Mouse (Mus musculus) C2C12 (cell line): ENCODE results near the gene Fam167b.

Source experiments
- CTCF ChIP-seq: IDR thresholded peaks from one replicate; pipeline ENCODE4 v1.5.1; 2011; ENCODE audit not compliant: control insufficient read depth, insufficient read depth, insufficient read length
- FOSL1 ChIP-seq: IDR thresholded peaks from one replicate; pipeline ENCODE4 v1.8.0; 2011; ENCODE audit warnings: mild to moderate bottlenecking, low read length; ENCODE audit not compliant: poor library complexity, insufficient read depth, severe bottlenecking
- MAX ChIP-seq: IDR thresholded peaks from one replicate; pipeline ENCODE4 v1.6.1; 2011; ENCODE audit warnings: mild to moderate bottlenecking, control low read depth
- MYOG ChIP-seq: IDR thresholded peaks from one replicate; pipeline ENCODE4 v1.6.1; 2011; ENCODE audit not compliant: control insufficient read depth, insufficient read length; ENCODE audit errors: extremely low read depth
- USF1 ChIP-seq: IDR thresholded peaks from one replicate; pipeline ENCODE4 v1.6.1; 2011; ENCODE audit warnings: low read depth, mild to moderate bottlenecking, control low read depth, moderate library complexity

DNA sequence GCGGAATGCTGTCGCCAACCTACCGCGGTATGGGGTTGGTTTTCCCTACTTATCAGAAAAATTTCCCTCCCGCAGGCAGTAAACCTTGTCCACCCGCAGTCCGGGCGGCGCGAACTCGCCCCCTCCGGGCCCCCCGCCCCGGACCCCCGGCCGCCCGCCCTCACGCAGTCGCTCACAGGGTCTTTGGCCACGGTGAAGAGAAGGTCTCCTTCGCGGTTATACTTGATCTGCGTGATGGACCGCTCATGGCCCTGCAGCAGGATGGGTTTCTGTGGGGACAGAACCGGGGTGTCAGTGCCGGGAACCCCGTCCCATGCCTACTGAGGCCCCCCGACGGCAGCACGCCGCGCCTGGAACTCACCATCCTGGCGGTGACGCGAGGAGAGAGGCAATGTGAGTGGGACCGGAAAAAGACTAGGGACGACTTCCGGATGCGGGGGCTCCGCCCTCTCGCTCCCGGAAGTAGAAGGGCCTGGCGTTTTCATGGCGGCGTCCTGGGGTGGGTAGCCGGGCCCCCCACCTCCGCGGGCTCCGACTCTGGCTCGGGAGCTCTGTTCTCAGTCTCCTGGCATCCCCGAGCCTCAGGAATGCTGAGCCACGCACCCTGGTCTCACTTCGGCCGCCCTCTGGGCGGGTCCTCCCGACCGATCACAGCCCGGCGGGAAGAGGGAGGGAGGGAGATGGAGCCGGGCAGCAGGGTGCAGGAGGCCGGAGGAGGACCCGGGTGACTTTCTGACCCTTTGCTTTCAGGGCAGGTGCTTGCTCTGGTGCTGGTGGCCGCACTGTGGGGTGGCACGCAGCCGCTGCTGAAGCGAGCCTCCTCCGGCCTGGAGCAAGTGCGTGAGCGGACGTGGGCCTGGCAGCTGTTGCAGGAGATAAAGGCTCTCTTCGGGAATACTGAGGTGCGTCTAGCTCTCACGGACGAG is 22.1 kb upstream of the Fam167b start, which contains the start of the genes Eif3i and Tmem234:
- TF ChIP-seq CTCF: no peak
- TF ChIP-seq FOSL1: no peak
- no peak for TF ChIP-seq USF1
- TF ChIP-seq MAX: peak; percentile 77
- no peak for TF ChIP-seq MYOG
